Mouse (Mus musculus): ENCODE data around the gene Ulk4.

Gene Ulk4

DNA sequence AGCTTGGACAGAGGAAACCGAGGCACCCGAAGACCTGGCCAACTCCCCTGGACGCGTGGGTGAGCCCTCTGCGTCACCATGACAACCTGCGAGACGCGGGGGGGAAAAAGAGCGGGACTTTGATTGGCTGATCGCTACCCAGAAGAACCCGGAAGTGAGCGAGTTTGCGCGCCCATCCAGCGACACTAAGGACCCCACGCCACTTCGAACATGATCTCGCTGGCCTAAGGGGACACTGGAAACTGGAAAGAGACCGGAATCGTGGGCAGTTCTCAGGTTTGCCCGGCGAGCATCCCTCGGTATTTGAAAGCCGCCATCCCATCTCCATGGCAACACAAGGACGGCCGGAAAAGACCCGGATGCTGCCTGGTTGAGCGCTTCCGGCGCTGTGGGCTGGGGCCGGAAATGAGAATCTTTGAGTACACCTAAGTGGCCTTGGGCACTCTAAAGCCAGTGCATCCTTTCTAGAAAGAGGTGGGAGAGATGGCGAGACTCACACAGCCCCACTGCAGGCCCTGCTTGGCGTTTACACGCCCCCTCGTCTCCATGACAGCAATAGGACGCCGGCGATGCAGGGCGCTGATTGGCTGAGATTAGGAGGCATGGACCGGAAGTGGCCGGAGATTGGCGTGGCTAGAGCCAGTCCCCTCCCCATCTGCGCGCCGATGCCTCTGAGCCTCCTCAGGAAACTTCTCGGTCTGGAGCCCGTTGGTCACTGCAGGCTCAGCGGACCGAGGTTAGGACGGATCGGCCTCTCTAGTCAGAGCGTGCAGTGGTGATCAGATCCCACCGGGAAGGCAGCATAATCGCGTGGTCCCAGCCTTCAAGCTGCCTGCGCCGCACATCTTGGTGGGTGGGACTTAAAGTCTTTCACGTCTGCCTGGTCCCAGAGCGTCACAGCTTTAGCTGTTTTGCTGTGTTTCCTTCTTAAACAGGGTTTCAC, at the start of gene Ulk4:
Gene Ulk4, minus strand, starts transcription at position 80 of the 943 bp plus-strand sequence.
- in situ Hi-C loops (cut with MboI, MseI) = loop anchor here in 1 of 2 experiments (5.0 kb wide), 1 partner anchor 80 kb away; no protein-coding TSS in a partner anchor

DNA sequence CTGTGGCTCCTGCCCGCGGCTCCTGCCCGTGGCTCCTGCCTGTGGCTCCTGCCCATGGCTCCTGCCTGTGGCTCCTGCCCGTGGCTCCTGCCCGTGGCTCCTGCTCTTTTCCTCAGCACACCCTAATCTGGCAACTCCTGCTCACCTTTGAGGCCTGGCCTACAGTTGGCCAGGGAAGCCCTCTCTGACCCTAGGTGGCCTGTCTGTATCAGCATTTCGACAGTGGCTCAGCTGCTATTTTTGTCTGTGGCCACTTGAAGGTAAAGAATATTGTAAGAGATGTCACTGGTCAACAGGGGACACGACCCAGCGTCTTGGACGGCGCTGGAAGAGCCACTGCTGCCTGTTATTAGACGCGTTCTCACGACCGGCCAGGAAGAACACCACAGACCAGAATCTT, 45.0 kb upstream of the Ulk4 start:
- in situ Hi-C loops (cut with MboI, MseI) = no loop called here

DNA sequence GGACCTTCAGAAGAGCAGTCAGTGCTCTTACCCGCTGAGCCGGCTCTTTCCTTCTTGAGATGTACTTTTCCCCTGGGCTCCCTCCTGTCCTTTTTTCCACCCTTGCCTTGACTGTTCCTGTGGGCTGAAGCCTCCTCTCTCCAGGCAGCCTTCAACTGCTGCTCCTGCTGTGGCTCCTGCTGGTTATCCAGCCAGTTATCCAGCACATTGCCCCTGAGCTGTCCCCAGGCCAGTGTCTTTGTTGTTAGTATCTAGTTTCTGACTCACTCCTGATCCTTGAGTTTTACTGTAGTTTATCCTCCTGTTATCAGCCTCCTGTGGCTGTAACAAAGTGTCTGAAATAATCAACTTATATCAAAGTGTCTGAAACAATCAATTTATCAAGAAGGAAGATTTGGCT, 44.1 kb upstream of the Ulk4 start:
- in situ Hi-C loops (cut with MboI, MseI) = no loop called here

DNA sequence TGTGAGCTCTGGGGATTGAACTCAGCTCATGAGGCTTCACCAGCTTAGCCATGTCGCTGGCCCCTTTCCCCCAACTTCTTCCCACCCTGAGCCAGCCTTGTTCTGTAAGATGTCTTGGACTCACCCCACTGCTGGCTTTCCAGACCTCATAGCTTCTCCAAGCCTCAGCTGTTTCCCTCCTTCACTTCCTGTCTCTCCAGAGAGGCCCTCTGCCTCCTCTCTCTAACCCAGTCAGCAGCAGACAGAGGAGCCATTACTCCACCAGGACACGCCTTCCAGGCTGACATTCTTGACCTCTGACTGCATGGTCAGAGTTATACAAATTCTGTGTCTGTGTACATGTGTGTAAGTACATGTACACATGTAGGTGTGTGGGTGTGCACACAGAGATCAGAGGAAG, 43.4 kb upstream of the Ulk4 start:
- in situ Hi-C loops (cut with MboI, MseI) = no loop called here

DNA sequence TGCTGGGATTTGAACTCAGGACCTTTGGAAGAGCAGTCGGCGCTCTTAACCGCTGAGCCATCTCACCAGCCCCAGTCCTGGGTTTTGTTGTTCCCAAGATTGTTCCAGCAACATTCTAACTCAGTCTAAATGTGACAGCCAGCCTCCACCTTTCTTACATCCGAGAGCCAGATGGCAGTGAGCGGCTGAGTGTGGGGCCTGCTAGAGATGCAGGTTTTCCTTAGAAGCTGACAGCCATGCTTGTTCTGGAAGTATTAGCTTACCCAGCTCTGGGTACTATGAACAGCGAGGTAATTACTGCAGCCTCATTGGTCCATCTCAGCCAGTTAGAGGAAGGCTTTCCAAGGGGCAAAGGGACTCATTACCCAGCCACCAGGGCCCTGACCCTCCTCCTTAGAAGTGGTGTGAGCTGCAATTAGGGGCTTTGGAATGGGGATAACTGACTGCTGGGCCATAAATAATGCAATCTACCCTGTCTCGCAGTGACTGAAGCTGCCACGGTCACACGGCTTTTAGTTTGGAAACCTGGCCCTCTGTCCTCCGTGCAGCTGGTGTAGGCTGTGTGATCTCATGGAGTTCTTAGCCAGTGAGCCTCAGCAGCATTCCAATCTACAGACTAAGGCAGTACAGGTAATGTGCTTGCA, 42.4 kb upstream of the Ulk4 start:
- in situ Hi-C loops (cut with MboI, MseI) = no loop called here

DNA sequence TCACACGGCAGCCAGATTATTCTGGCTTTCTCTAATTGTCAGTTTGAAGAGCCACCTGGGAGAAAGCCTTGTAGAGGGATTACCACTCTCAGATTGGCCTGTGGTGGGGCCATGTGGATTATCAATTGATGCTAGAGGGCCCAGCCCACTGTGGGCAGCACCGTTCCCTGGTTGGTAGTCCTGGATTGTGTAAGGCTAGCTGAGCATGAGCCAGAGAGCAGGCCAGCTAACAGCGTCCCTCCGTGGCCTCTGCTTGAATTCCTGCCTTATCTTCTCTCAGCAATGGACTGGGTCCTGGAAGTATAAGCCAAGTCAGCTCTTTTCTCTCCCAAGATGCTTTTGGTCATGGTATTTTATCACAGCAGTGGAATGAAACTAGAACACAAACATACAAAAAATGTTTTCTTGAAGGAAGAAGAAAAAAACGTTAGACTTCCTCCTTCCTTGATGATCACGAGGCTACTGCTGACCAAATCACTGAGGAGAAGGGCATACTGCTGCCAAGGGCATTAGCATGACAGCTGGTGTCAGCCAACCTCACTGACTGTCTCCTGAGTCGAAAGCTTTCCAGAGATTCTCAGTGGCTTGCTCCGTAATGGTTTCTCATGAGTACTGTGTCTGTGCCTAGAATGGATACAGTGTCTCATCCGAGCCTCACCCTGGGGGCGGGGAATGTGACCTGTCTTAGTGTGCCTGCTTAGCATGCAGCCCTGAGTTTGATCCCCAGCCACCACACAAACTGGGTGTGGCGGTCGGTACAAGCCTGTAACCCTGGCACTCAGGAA, 39.8 kb upstream of the Ulk4 start:
- in situ Hi-C loops (cut with MboI, MseI) = no loop called here

DNA sequence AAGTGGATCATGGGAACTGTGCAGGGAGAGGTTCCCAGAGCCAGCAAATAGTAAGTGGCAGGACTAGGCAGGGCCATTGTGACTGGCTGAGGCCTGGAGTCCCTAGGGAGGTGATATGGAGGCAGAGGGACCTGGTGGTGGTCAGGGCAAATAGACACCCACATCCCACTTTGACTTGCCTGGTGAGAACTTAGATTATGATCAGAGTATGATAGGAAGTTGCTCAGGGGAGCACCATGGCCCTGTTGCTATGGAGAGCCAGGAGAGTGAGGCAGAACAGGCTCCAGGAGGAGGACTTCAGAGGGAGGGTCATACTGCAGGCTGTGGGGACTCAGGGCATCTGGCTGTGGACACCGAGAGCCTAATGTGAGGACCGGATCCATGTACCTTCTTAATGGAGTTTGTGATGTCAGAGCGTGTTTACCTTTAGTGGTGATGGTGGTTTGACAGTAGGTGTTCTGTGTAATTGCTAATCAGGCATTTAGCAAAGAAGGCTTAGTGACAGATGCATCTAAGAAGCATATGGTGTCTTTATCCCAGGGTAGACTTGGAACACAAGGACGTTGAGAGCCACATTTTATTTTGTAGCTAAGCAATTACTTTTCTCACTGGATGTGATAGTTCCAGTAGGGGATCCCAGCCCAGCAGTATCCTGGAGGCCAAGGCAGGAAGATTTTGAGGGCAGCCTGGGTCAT, 39.1 kb upstream of the Ulk4 start:
- in situ Hi-C loops (cut with MboI, MseI) = no loop called here

DNA sequence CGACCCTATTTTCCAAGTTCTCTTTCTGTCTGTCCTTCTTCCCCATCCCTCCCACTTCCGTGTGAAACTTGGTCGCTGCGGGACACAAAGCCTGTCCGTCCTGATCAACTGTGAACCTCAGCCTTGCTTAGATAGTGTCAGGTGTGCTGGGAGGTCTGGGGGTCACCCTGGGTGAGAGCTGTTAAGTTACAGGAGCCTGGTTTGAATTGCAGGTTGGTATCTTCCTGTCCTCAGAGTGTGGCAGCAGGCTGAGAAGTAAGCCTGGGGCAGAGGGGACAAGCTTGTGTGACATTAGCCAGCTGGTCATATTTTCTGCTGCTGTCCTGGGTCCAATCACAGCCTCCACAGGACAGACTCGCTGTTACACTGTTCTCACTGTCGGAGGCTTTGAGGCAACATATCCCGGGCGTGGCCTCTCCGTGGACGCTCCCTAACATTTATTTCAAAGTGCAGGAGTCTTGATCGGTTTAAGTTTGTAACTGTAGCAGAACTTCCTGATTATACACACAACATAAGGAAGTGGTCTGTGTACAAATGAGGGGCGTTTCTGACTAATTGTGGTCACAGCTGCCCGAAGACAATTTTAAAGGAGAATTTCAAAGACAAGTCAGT, 37.6 kb upstream of the Ulk4 start:
- in situ Hi-C loops (cut with MboI, MseI) = no loop called here

DNA sequence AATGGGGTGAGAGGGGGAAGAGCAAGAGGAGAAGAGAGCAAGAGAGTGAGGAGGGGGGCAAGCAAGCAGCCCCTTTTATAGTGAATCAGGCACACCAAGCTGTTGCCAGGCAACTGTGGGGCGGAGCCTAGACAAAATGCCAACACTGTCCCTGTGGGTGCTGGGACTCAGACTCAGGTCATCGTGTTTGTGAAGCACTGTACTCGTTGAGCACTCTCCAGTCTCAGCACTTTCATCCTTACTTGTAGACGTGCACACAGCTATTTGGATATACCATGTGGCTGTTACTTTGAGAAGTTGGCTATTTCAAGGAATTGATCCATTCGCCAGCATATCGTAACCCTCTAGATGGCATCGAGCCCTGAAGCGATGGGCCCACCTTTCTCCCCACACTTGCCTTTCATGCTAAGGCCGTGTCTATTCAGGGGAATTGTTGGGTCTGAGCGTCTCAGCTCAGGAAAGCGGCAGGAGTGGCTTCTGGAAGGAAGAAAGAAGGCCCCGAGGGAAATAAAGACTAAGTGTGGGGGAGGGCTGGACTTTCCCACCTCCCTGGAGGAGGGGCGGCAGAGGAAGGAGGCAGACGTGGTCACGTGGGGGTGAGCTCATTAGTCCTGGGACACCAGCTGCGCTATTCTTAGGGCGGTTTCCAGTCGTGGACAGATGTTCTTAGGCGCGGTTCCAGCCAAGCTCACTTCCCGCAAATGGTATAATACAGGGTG, 36.8 kb upstream of the Ulk4 start:
- in situ Hi-C loops (cut with MboI, MseI) = no loop called here

DNA sequence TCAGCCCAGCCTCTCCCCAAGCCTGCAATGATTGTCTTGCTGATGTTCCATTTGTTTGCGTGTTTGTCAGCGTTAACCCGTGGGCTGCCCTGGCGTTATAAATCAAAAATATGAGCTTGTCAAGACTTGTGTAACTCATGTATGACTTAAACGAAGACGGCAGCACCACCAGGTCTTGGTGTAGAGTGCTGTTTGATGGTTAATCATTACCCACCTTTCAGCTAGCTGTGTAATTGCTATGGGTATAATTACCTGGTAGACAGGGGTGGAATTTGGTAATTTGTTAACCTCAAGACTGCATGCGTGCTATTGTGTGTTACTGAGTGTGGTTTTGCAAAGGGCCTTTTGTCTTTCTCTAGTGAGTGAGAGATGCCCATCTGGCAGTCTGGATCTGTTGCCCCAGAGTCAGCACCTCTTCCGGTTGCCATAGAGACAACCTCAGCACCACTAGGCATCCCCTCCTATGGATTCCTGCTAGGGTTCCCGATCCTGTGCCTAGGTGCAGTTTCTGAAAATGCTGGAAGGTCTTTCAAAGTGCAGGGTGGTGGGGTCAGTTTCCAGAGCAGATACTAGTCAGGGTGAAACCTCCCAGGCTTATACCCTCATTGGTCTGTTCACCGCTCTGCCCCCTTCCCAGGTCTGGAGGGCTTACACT, 35.4 kb upstream of the Ulk4 start:
- in situ Hi-C loops (cut with MboI, MseI) = no loop called here

DNA sequence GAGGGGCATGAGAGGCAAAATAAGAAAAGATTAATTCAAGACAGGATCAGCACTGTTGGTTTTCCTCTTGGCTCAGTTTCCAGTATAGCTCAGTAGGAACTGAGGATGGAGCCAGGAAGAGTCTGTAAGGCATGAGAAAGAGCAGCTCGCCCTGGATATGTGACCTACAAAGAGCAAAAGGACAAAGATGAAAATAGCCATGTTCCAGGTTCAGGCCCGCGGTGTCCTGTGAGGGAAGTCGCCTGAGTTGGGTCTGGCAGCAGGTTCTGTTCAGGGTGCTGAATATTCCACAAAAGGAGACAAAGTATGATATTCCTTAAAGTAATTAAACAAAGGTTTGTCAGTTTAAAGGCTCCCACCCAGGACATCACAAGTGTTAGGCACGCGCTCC, 34.8 kb upstream of the Ulk4 start:
- in situ Hi-C loops (cut with MboI, MseI) = no loop called here

DNA sequence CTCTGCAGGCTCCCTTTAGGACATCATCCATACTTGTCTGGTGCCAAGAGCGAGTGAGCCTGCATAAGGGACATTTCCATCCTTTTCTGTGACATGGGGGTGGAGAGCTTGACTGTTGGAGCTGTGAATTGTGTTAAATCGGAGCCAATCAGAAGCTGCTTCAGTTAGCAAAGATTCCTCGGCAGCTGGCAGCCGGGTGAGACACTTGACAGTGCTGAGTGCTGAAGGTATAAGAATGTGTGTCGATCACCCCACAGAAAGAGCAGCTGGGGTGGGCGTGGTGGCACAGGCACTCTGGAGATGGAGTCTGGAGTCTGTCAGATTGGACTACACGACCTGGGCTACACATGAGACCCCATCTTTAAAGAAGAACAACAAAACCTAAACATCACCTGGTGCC, 33.5 kb upstream of the Ulk4 start:
- in situ Hi-C loops (cut with MboI, MseI) = no loop called here

DNA sequence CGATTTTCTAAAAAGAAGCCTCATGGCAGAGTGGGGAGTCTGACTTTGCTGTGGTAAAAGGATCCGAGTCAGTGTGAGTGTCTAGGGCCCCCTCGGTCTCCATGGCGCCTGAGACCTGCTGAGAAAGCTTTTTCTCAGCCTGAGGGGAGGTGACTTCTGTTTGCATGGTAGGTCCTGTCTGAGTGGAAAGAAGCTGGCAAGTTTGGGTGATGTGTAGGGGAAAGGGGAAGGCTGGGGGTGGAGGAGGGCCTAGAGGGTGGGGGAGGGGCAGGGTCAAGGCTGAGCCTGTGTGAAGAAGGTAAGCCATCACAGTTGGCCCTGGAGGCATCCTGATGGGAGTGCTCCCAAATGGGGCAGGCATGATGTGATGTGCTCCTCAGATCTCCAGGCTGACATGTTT, 32.3 kb upstream of the Ulk4 start:
- in situ Hi-C loops (cut with MboI, MseI) = no loop called here

DNA sequence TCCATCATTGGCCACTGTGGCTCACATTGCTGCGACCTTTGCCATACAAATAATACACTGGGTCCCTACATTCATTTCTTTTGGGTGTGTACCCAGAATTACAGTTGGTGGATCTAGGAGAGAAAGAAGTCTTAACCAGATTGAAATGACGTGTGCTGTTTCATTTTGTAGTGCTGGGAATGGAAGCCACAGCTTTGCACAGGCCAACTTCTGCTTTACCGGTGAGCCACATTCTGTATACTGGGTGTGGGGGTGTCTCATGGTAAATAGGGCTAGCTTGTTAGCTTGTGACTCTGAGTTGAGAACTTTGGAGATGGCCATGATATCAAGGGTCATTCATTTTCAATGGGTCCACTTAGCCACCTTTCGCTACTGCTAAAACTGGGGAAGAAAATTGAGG, 28.5 kb upstream of the Ulk4 start:
- in situ Hi-C loops (cut with MboI, MseI) = no loop called here

DNA sequence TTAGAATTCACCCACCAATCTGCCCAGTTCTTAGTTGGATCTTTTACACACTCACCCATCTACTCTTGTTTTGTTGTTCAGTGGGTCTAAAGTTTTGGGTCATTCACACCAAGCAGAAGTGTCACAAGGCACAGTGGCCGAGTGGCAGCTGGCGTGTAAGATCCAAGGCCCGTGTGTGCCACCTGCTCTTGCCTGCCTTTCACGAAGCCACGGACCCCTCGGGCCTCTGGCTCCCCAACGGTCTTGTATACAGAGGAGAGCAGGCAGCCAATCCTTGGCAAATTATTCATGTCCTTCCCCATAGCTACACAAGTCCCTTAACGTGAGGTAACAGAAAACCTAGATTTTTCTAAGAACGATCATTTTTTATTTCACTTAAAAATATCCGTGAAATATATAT, 27.5 kb upstream of the Ulk4 start:
- in situ Hi-C loops (cut with MboI, MseI) = loop anchor here (5.0 kb wide), 1 partner anchor 58 kb away; no protein-coding TSS in a partner anchor

DNA sequence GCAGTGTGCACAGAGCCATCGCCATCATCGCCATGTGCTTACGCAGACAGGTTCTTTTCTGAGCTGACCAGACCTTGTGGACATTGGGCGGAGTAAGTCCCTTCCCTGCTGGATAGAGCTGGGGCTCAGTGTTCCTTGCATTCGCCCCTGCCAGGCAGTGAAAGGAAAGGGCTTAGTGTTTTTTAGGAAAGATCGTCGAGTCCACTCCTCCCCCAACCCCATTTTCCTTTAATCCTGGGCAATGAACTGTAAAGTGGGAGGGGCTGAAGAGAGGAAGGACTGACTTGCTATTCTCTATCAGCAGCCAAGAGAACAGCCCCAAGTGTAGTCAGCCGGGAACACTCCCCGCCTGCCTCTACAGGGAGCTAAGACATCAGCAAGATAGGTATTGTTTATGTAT, 26.8 kb upstream of the Ulk4 start:
- in situ Hi-C loops (cut with MboI, MseI) = loop anchor here (5.0 kb wide), 1 partner anchor 59 kb away; no protein-coding TSS in a partner anchor

DNA sequence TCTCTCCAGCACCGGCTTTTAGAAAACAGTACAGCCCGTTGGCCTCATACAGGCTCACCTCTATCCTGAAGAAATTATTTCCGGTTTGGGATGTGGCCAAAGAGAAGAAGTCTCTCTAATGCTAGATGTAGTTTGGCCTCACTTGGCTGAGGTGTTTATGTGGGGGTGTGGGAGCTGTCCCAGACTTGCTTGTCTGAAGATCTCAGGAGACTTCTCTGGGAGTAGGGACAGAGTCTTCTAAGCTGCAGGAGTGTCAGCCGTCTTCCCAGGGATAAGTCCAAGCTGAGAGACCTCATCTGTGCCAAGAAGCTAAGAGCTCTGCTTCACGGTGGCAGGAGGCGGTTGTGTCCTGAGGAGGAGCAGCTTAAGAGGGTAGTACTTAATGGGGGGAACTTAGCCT, 26.1 kb upstream of the Ulk4 start:
- in situ Hi-C loops (cut with MboI, MseI) = loop anchor here (5.0 kb wide), 1 partner anchor 59 kb away; no protein-coding TSS in a partner anchor

DNA sequence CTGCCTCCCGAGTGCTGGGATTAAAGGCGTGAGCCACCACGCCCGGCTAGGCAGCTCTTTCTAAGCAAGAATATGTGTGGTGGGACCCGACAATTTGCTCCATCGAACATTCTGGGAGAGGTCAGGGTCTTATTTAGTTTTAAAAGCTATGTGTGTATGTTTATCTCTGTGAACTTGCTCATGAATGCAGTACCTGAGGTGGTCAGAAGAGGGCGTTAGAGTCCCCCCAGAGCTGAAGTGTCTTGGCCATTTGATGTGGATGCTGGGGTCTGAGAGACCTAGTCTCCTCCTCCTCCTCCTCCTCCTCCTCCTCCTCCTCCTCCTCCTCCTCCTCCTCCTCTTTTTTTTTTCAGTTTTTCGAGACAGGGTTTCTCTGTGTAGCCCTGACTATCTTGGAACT, 25.5 kb upstream of the Ulk4 start:
- in situ Hi-C loops (cut with MboI, MseI) = loop anchor here (5.0 kb wide), 1 partner anchor 60 kb away; no protein-coding TSS in a partner anchor

DNA sequence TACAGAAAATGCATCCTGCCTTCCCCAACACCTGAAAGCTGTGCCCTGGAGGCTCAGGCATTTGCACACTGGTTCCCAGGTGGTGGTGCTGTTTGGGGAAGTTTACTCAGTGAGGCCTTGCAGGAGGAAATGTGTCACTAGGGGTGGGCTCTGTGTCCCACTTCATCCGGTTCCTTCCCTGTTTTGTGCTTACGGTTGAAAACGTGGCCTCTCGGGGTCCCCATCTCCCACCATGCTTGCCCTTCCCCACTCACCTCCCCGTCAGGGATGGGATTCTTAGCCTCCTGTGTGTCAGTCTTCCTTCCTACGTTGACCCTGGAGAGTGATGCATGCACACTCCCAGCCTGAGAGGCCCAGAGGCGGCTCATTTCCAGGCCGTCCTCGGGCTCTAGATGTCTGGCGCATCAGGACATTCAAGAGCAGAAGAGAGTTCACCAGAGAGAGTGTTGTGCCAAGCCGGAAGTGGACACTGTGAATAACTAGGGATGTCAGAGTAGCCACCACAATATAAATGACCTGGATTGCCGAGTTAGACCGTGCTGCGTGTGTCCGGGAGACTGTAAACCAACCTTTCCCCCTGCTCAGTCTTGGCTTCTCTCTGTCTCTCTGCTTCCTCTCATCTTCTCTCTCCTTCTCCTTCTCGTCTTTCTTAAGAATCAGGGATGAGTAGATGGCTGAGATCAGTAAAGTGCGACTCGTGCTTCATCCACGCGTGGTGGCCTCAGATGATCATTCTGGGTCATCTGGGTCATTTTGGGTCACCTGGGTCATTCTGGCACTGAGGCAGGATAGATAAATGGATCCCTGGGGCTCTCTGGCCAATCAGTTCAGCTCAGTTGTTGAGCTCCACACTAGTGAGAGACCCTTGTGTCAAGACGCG, 24.3 kb upstream of the Ulk4 start:
- in situ Hi-C loops (cut with MboI, MseI) = loop anchor here (5.0 kb wide), 1 partner anchor 61 kb away; no protein-coding TSS in a partner anchor

All from T-helper 17 cell (primary cell).